Mouse (Mus musculus) midbrain, embryonic 16.5 days (tissue): ENCODE data around the gene Gm11985. TPM values are rescaled to one million over a fixed set of nuclear protein-coding genes. Genes with fewer than 3 reads are reported as not detected.
"Not testable (repeated sequence)": the region's sequence is repeated elsewhere in the genome, so short reads cannot be mapped to it uniquely, and the experiment has no call there.

ENCODE experiments used
- ATAC-seq: fragments of 200-750 bp; cut with Nextera tagmentation; 2 replicates; pipeline ENCODE4 v1.8.0; 2017; ENCODE audit warnings: moderate TSS enrichment
- H3K27ac ChIP-seq: fragments of 300-500 bp; sonication (generic); 2 replicates; pipeline ENCODE4 v1.5.1; 2014; ENCODE audit warnings: mild to moderate bottlenecking, low read length, mixed read lengths
- H3K27me3 ChIP-seq: fragments of 300-500 bp; sonication (generic); 2 replicates; pipeline ENCODE4 v1.6.1; 2014; ENCODE audit warnings: low read depth, low read length, mixed read lengths; ENCODE audit not compliant: control insufficient read depth, insufficient read depth
- H3K36me3 ChIP-seq: fragments of 300-500 bp; sonication (generic); 2 replicates; pipeline ENCODE4 v1.6.1; 2014; ENCODE audit warnings: mild to moderate bottlenecking, low read length, moderate library complexity, mixed read lengths; ENCODE audit not compliant: control insufficient read depth, insufficient read depth
- H3K4me1 ChIP-seq: fragments of 300-500 bp; sonication (generic); 2 replicates; pipeline ENCODE4 v1.6.1; 2014; ENCODE audit warnings: mild to moderate bottlenecking, low read length, mixed read lengths; ENCODE audit not compliant: control insufficient read depth, insufficient read depth
- H3K4me2 ChIP-seq: fragments of 300-500 bp; sonication (generic); 2 replicates; pipeline ENCODE4 v1.6.1; 2014; ENCODE audit warnings: mild to moderate bottlenecking, low read length, mixed read lengths
- H3K4me3 ChIP-seq: fragments of 300-500 bp; sonication (generic); 2 replicates; pipeline ENCODE4 v1.5.1; 2014; ENCODE audit warnings: low read depth, mild to moderate bottlenecking, low read length, moderate library complexity, mixed read lengths
- H3K9ac ChIP-seq: fragments of 300-500 bp; sonication (generic); 2 replicates; pipeline ENCODE4 v1.6.1; 2014; ENCODE audit warnings: low read depth, low read length, mixed read lengths
- H3K9me3 ChIP-seq: fragments of 300-500 bp; sonication (generic); replicated peaks from 2 replicates; pipeline ENCODE4 v1.6.1; 2014; ENCODE audit warnings: mild to moderate bottlenecking, low read length, mixed read lengths; ENCODE audit not compliant: control insufficient read depth, poor library complexity, severe bottlenecking
- WGBS: fragments of 180-500 bp; shearing (Covaris S2); extraction: QIAGEN DNeasy Blood & Tissue Kit; methylation state at CpG from one replicate; pipeline ENCODE4 v1.1.7; 2014; 5-methylcytosine and 5-hydroxymethylcytosine counted together
- polyA plus RNA-seq: library from polyadenylated mRNA; unstranded; fragments of >200 nt; fragmentation: Nextera tagmentation; extraction: Ambion mirVana; gene quantifications from 2 replicates; pipeline ENCODE4 v1.2.1, GENCODE M21; 2015

The Gm11985 gene
- polyA plus RNA-seq, 1 experiment from 2014 or later = not detected

GRCm38 (mm10) chr11:7226810-7227550, 38.6 kb upstream of the Gm11985 start:
- no peaks in the 10 kb centered on the region for H3K9me3 ChIP-seq
- WGBS = 82% methylated on average over 7 of the region's 7 CpGs
- no peaks in the 10 kb centered on the region for H3K27me3 ChIP-seq
- no peak for ATAC-seq
- H3K36me3 ChIP-seq = no peaks in the 10 kb centered on the region
- H3K9ac ChIP-seq = no peak overlapping the region
- no peak overlapping the region for H3K4me3 ChIP-seq
- H3K27ac ChIP-seq = no peak overlapping the region
- H3K4me2 ChIP-seq = no peak overlapping the region
- H3K4me1 ChIP-seq = no peaks in the 10 kb centered on the region

GRCm38 (mm10) chr11:7226200-7226599, 37.8 kb upstream of the Gm11985 start:
- WGBS = 75% methylated on average over 2 of the region's 2 CpGs
- Histone ChIP-seq H3K27me3 (no peaks in the 10 kb centered on the region), H3K4me2 (no peak overlapping the region), H3K36me3 (no peaks in the 10 kb centered on the region), H3K9me3 (no peaks in the 10 kb centered on the region), H3K9ac (no peak overlapping the region), H3K4me1 (no peaks in the 10 kb centered on the region), H3K4me3 (no peak overlapping the region), H3K27ac (no peak overlapping the region)
- ATAC-seq = no peak

DNA sequence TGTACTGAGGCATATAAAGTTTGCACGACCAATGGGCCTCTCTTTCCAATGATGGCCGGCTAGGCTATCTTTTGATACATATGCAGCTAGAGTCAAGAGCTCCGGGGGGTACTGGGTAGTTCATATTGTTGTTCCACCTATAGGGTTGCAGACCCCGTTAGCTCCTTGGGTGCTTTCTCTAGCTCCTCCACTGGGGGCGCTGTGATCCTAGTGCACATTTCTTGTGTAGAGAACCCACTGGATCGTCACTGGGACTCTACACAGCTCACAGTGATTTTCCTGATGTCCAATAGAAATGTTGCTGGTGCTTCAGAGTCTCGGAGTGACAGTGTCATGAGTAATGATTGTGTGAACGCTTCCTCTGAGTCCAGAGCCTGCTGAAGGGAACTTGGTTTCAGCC, 33.5 kb upstream of the Gm11985 start:
- 82% methylated on average over 8 of the region's 8 CpGs for WGBS
- not testable (repeated sequence) for H3K36me3 ChIP-seq, H3K4me2 ChIP-seq, H3K4me3 ChIP-seq, H3K27me3 ChIP-seq, H3K27ac ChIP-seq, ATAC-seq, H3K9me3 ChIP-seq, H3K9ac ChIP-seq, H3K4me1 ChIP-seq

GRCm38 (mm10) chr11:7215703-7216102, 27.3 kb upstream of the Gm11985 start:
- no peak for ATAC-seq
- Histone ChIP-seq H3K4me3 (no peak overlapping the region), H3K4me2 (no peak overlapping the region), H3K4me1 (peaks cover 18% of the 10 kb centered on the region), H3K9ac (no peak overlapping the region), H3K9me3 (no peaks in the 10 kb centered on the region), H3K27ac (no peak overlapping the region), H3K27me3 (peaks cover 9% of the 10 kb centered on the region), H3K36me3 (no peaks in the 10 kb centered on the region)
- 13% methylated on average over 8 of the region's 8 CpGs for WGBS

DNA sequence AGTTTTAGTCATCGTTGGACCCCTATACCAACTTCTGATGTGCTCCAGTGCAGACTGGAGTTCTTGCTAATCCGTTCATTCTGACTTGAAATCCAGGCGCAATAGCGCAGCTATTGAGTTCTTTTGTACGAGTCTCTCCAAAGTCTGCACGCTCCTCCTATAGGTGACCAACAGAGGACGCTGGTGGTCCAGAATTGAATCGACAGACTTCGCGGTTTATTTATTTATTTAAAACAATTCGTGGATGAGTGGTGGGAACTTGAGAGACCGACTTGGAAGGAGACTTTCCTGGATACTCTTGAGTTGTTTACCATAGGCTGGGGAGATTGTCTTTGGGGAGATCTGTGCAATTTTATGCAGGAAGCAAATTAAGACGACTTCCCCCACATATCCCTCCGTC, 26.4 kb upstream of the Gm11985 start:
- H3K27me3 ChIP-seq = peaks cover 9% of the 10 kb centered on the region
- no peak overlapping the region for H3K27ac ChIP-seq
- peak overlapping the region; percentile 71 for H3K4me3 ChIP-seq
- 7% methylated on average over 14 of the region's 14 CpGs for WGBS
- ATAC-seq = no peak
- peak overlapping the region; percentile 90 for H3K4me2 ChIP-seq
- peaks cover 21% of the 10 kb centered on the region for H3K4me1 ChIP-seq
- no peak overlapping the region for H3K9ac ChIP-seq
- H3K9me3 ChIP-seq = no peaks in the 10 kb centered on the region
- no peaks in the 10 kb centered on the region for H3K36me3 ChIP-seq

DNA sequence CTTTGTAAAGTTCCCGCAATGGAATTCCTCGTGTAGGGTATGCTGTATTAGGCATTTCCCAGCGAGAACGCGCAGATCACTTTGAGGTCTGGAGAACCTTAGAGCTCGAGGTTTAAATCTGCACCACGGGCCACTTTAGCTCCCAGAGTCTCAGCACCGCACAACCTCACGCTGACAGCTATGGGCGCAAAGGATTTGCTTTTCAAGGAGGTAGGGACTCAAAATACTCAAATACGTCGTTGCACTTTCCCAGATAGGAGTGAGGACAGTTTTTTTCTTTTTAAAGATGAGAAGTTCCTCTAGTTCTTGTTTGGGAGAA, 25.9 kb upstream of the Gm11985 start:
- Histone ChIP-seq H3K36me3 (no peaks in the 10 kb centered on the region), H3K27ac (peak overlapping the region; percentile 84), H3K9me3 (no peaks in the 10 kb centered on the region), H3K4me3 (peak overlapping the region; percentile 71), H3K9ac (peak overlapping the region; percentile 89), H3K27me3 (peaks cover 9% of the 10 kb centered on the region), H3K4me1 (peaks cover 21% of the 10 kb centered on the region), H3K4me2 (peak overlapping the region; percentile 90)
- under 1% methylated on average over 12 of the region's 12 CpGs for WGBS
- no peak for ATAC-seq

DNA sequence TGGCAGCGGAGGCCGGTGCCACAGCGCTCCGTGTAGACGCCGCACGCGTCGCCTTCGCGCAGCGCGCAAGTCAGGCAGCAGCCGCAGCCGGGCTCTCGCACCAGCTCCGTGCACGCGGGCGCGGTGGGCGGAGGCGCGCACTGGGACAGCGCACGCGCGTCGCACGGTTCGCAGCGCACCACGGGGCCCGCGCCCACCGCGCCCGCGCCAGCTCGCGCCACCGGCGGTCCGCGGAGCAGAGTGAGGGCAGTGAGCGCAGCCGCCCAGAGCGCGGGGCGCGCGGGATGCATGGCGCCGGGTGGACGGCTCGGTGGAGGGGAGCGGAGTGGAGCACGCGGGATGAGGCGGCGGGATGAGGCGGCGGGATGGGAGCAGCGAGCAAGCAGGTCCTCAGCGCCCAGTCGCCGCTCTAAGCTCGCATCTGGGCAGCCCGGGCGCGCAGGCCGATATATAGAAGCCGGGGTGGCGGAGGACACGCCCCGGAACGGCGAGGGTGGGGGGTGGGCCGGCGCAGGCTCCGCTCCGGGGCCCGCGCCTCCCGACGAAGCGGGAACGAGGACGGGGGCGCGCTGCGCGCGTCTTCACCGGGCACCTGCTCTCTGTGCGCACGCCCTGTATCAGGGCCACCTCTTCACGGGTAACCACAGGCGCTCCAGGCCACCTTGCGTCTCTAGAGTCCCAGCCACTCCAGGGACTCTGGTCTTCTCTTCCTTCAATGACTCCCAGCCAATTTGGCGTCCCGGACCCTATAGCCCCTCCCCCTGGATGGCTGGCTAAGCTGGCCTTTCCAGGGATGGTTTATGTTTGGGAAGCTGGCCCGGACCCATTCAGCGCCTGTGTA, 25.4 kb upstream of the Gm11985 start, which contains the start of gene Igfbp3:
TSS of gene Igfbp3 (minus strand) at position 423 of the 841 bp plus-strand sequence.
- peak; percentile 95 for ATAC-seq
- peak within 1 kb of the TSS; percentile 89 for H3K9ac ChIP-seq
- H3K27ac ChIP-seq = peak within 1 kb of the TSS; percentile 84
- H3K4me3 ChIP-seq = peak within 1 kb of the TSS; percentile 71
- no peaks in the 10 kb centered on the region for H3K9me3 ChIP-seq
- no peaks in the 10 kb centered on the region for H3K36me3 ChIP-seq
- H3K27me3 ChIP-seq = peaks cover 9% of the 10 kb centered on the region
- peaks cover 21% of the 10 kb centered on the region for H3K4me1 ChIP-seq
- H3K4me2 ChIP-seq = peak within 1 kb of the TSS; percentile 90
- under 1% methylated on average over 99 of the region's 104 CpGs for WGBS

DNA sequence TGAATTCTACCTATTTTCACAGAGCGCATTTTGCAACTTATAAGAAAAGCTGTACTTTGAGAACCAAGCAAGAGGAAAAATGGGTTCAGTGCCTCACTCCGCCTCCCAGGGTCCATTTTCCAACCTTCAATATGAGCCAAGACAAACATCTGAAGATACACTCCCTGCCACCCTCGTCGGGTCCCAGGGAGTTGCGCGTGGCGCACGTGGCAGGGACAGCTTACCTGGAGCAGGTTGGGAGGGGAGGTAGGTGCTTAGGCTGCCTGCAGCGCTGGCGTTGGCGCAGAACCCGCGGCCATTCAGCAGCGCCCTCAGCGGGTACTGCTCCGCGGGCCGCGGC, 24.8 kb upstream of the Gm11985 start:
- H3K36me3 ChIP-seq = no peaks in the 10 kb centered on the region
- peaks cover 21% of the 10 kb centered on the region for H3K4me1 ChIP-seq
- peak overlapping the region; percentile 71 for H3K4me3 ChIP-seq
- no peaks in the 10 kb centered on the region for H3K9me3 ChIP-seq
- peak overlapping the region; percentile 89 for H3K9ac ChIP-seq
- 2% methylated on average over 19 of the region's 19 CpGs for WGBS
- H3K27ac ChIP-seq = peak overlapping the region; percentile 84
- peak overlapping the region; percentile 90 for H3K4me2 ChIP-seq
- no peak for ATAC-seq
- H3K27me3 ChIP-seq = peaks cover 9% of the 10 kb centered on the region
